Mouse (Mus musculus): Measurements from ENCODE around the gene Rbak. TPM values are rescaled to one million over a fixed set of nuclear protein-coding genes. Genes with fewer than 3 reads are reported as not detected.
"Not testable (repeated sequence)": the region's sequence is repeated elsewhere in the genome, so short reads cannot be mapped to it uniquely, and the experiment has no call there.

Gene Rbak
- total RNA-seq, 2 experiments from 2014 or later, result 13.3 to 13.8 TPM

GRCm38 (mm10) chr5:143137580-143137979 is 43.0 kb downstream of the Rbak start:
- DNase-seq (ENCODE audit: low spot score in 2 of 2), result no peak
- intact Hi-C loops (cut with DNase I), result no loop called here

- no peak for DNase-seq (ENCODE audit: low spot score in 2 of 2)
- intact Hi-C loops (cut with DNase I), result no loop called here
Observed at GRCm38 (mm10) chr5:143135042-143135441, 45.5 kb downstream of the Rbak start.

GRCm38 (mm10) chr5:143134216-143135010 is 46.2 kb downstream of the Rbak start:
- intact Hi-C loops (cut with DNase I); DNase-seq (ENCODE audit: low spot score in 2 of 2): not testable (repeated sequence)

GRCm38 (mm10) chr5:143132935-143133514 is 47.5 kb downstream of the Rbak start:
- intact Hi-C loops (cut with DNase I), result no loop called here
- DNase-seq (ENCODE audit: low spot score in 2 of 2), result no peak

GRCm38 (mm10) chr5:143130342-143130741 is 50.2 kb downstream of the Rbak start:
- intact Hi-C loops (cut with DNase I), result no loop called here
- DNase-seq (ENCODE audit: low spot score in 2 of 2), result no peak

- intact Hi-C loops (cut with DNase I), result no loop called here
- no peak for DNase-seq (ENCODE audit: low spot score in 2 of 2)
Observed at GRCm38 (mm10) chr5:143129101-143129500, 51.5 kb downstream of the Rbak start.

GRCm38 (mm10) chr5:143127837-143128236 is 52.7 kb downstream of the Rbak start:
- no peak for DNase-seq (ENCODE audit: low spot score in 2 of 2)
- intact Hi-C loops (cut with DNase I), result no loop called here

- DNase-seq (ENCODE audit: low spot score in 2 of 2), result no peak
- intact Hi-C loops (cut with DNase I), result no loop called here
Observed at GRCm38 (mm10) chr5:143126908-143127307, 53.7 kb downstream of the Rbak start.

GRCm38 (mm10) chr5:143126089-143126488 is 54.5 kb downstream of the Rbak start:
- DNase-seq (ENCODE audit: low spot score in 2 of 2), result no peak
- intact Hi-C loops (cut with DNase I), result no loop called here

GRCm38 (mm10) chr5:143125601-143126000 is 55.0 kb downstream of the Rbak start:
- intact Hi-C loops (cut with DNase I), result no loop called here
- DNase-seq (ENCODE audit: low spot score in 2 of 2), result peak; percentile 31 to 36

GRCm38 (mm10) chr5:143124805-143125378 is 55.7 kb downstream of the Rbak start:
- DNase-seq (ENCODE audit: low spot score in 2 of 2), result no peak
- intact Hi-C loops (cut with DNase I), result no loop called here

GRCm38 (mm10) chr5:143122673-143123072 is 57.9 kb downstream of the Rbak start:
- intact Hi-C loops (cut with DNase I), result no loop called here

More at GRCm38 (mm10) chr5:143122673-143123072, 57.9 kb downstream of the Rbak start:
- no peak for DNase-seq (ENCODE audit: low spot score in 2 of 2)

Small RNAs within 50 kb of the gene (microRNA-seq; reads per million reads assigned to microRNA genes)
- not detected for gene Gm44405

Other genes starting within 250 kb of the Rbak start
- gene Fscn1, start 220.4 kb downstream of the Rbak start, total RNA-seq (2021), result 100 to 1,000 TPM; 310 to 396 TPM
- gene Rnf216, start 67.8 kb downstream of the Rbak start, total RNA-seq (2021), result 10 to 100 TPM; 37.4 to 45.4 TPM
- under 1 TPM in 1 of 2 experiments, not detected in 1; 0.18 TPM for gene Olfr718-ps1, start 33.2 kb downstream of the Rbak start, total RNA-seq (2021)
- gene Spdye4b, start 242 bp upstream of the Rbak start, total RNA-seq (2021), result not detected
- not detected for gene Spdye4a, start 46.1 kb upstream of the Rbak start, total RNA-seq (2021)
- 10 to 100 TPM; 28.0 to 34.5 TPM for gene Zfp12, start 54.4 kb upstream of the Rbak start, total RNA-seq (2021)
- gene Zfp316, start 89.2 kb upstream of the Rbak start, total RNA-seq (2021), result 10 to 100 TPM; 21.3 to 26.9 TPM
- 1 to 10 TPM; 6.4 to 7.3 TPM for gene Zfp853, start 112.8 kb upstream of the Rbak start, total RNA-seq (2021)
- 10 to 100 TPM; 24.8 to 27.9 TPM for gene E130309D02Rik, start 134.6 kb upstream of the Rbak start, total RNA-seq (2021)
- 10 to 100 TPM; 38.6 to 46.2 TPM for gene Zdhhc4, start 148.5 kb upstream of the Rbak start, total RNA-seq (2021)
- 1 to 10 TPM; 1.5 to 2.7 TPM for gene Grid2ip, start 176.6 kb upstream of the Rbak start, total RNA-seq (2021)
- gene Kdelr2, start 223.1 kb upstream of the Rbak start, total RNA-seq (2021), result 10 to 100 TPM; 32.5 to 37.7 TPM